Mouse (Mus musculus): ENCODE data around the gene Myl12a.

- no peak for TF ChIP-seq CTCF (IDR thresholded peaks at IDR 0.05; ENCODE audit: low read depth)
- TF ChIP-seq EP300 (IDR thresholded peaks at IDR 0.05; ENCODE audit: low read depth), result no peak
These were observed 31.5 kb downstream of the Myl12a start for GRCm38 (mm10) chr17:70971206-70971605.

All from heart, postnatal 0 days (tissue).